Mouse (Mus musculus) kidney, embryonic 14.5 days (tissue): ENCODE results near the gene Phox2a. TPM values are rescaled to one million over a fixed set of nuclear protein-coding genes. Genes with fewer than 3 reads are reported as not detected.

Experiments
- ATAC-seq: fragments of 200-750 bp; cut with Nextera tagmentation; 2 replicates; pipeline ENCODE4 v1.8.0; 2017; ENCODE audit warnings: moderate number of reproducible peaks, mild to moderate bottlenecking, moderate TSS enrichment, moderate library complexity; ENCODE audit not compliant: low FRiP score, low TSS enrichment
- H3K27ac ChIP-seq: fragments of 300-500 bp; sonication (generic); 2 replicates; pipeline ENCODE4 v1.5.1; 2014; ENCODE audit warnings: low read depth, mild to moderate bottlenecking, low read length, moderate library complexity, mixed read lengths
- H3K27me3 ChIP-seq: fragments of 300-500 bp; sonication (generic); 2 replicates; pipeline ENCODE4 v1.6.1; 2014; ENCODE audit warnings: mild to moderate bottlenecking, low read length; ENCODE audit not compliant: control insufficient read depth, insufficient read depth
- H3K36me3 ChIP-seq: fragments of 300-500 bp; sonication (generic); 2 replicates; pipeline ENCODE4 v1.6.1; 2014; ENCODE audit warnings: low read length, mixed read lengths; ENCODE audit not compliant: control insufficient read depth, insufficient read depth
- H3K4me1 ChIP-seq: fragments of 300-500 bp; sonication (generic); 2 replicates; pipeline ENCODE4 v1.6.1; 2014; ENCODE audit warnings: low read length, mixed read lengths; ENCODE audit not compliant: control insufficient read depth, insufficient read depth
- H3K4me2 ChIP-seq: fragments of 300-500 bp; sonication (generic); replicated peaks from 2 replicates; pipeline ENCODE4 v1.6.1; 2014; ENCODE audit warnings: low read depth, mild to moderate bottlenecking, low read length
- H3K4me3 ChIP-seq: fragments of 300-500 bp; sonication (generic); 2 replicates; pipeline ENCODE4 v1.5.1; 2014; ENCODE audit warnings: mild to moderate bottlenecking, low read length
- H3K9ac ChIP-seq: fragments of 300-500 bp; sonication (generic); 2 replicates; pipeline ENCODE4 v1.6.1; 2014; ENCODE audit warnings: low read depth, mild to moderate bottlenecking, low read length, moderate library complexity
- H3K9me3 ChIP-seq: fragments of 300-500 bp; sonication (generic); 2 replicates; pipeline ENCODE4 v1.6.1; 2016; ENCODE audit warnings: low read length; ENCODE audit not compliant: control insufficient read depth
- WGBS: fragments of 180-500 bp; shearing (Covaris S2); extraction: QIAGEN DNeasy Blood & Tissue Kit; methylation state at CpG from one replicate; pipeline ENCODE4 v1.1.7; 2014; 5-methylcytosine and 5-hydroxymethylcytosine counted together
- polyA plus RNA-seq: library from polyadenylated mRNA; unstranded; fragments of >200 nt; fragmentation: Nextera tagmentation; extraction: Ambion mirVana; gene quantifications from 2 replicates; pipeline ENCODE4 v1.2.1, GENCODE M21; 2014

Gene Phox2a
- polyA plus RNA-seq, 1 experiment from 2014 or later = not detected

DNA sequence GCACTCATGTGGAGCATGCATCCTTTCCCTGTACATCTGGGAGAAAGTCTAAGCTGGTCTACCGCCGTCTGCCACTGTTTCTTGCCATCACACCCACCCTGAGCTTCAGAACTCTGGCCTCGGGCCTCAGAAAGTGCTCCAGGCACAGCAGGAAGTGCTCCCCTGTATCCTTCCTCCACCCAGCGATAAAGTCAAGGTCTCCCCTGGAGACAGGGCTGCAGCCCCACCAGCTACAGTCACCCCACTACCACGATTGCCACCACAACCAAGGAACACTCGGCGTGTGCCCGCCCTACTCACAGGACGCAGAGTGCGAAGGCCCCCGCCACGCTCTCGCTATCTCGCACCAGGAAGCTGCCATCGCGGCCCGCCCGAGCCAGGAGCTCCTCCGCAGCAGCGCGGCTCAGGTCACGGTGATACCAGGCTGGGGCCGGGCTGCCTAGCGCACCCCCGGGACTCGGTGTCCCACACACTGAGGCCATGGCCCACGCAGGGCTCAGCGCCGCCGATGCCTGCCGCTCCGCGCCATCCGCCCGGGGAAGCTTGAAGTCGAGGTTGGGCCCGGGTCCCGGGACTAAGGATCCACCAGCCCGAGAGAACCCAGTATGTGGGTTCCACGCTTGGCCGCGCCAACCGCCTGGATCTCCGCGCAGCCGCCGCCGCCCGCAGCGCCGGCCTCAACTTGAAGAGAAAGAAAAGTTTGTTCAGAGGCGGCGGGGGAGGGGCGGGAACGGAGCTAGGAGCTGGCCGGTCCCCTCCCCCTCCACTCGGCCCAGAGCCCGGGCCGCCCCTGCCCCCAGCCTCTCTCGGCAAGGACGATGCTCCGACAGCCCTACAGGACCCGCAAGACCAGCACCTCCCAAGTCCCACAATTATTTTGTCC lies 18.4 kb downstream of the Phox2a start:
- Histone ChIP-seq H3K4me1 (peaks cover 17% of the 10 kb centered on the region; the same call in 1 of the 2 replicates), H3K4me2 (peak overlapping the region; percentile 64), H3K9me3 (no peaks in the 10 kb centered on the region), H3K27ac (peak overlapping the region; percentile 91), H3K27me3 (no peaks in the 10 kb centered on the region), H3K9ac (peak overlapping the region; percentile 93), H3K4me3 (peak overlapping the region; percentile 83), H3K36me3 (peaks cover 28% of the 10 kb centered on the region)
- WGBS = under 1% methylated on average over 56 of the region's 63 CpGs
- ATAC-seq = peak; percentile 51

DNA sequence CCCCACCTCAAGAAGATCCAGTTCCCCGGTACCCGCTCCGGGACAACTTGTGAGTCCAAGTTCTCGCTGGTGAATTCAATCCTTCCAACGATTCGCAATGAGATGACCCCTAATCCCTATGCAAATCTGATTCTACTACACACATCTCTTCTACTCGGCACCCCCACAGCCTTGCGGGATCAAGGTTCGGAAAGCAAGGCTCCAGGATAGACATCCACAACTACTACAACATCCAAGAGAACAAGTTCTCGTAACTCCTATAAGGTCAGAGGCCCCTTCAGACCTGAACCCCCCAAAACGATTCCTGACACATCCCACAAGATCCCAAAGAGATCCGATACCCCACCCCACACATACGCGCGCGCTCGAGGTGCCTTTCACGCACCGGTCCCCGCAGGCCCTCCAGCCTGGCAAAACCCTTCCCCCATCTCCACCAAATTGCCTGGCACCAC lies 19.1 kb downstream of the Phox2a start:
- Histone ChIP-seq H3K4me3 (peak overlapping the region; percentile 83), H3K4me1 (peaks cover 17% of the 10 kb centered on the region; the same call in 1 of the 2 replicates), H3K36me3 (peaks cover 21% of the 10 kb centered on the region), H3K9me3 (no peaks in the 10 kb centered on the region), H3K4me2 (peak overlapping the region; percentile 64), H3K27ac (peak overlapping the region; percentile 91), H3K9ac (peak overlapping the region; percentile 93), H3K27me3 (no peaks in the 10 kb centered on the region)
- under 1% methylated on average over 20 of the region's 20 CpGs for WGBS
- ATAC-seq = peak; percentile 0; the same call in 1 of the 2 replicates

DNA sequence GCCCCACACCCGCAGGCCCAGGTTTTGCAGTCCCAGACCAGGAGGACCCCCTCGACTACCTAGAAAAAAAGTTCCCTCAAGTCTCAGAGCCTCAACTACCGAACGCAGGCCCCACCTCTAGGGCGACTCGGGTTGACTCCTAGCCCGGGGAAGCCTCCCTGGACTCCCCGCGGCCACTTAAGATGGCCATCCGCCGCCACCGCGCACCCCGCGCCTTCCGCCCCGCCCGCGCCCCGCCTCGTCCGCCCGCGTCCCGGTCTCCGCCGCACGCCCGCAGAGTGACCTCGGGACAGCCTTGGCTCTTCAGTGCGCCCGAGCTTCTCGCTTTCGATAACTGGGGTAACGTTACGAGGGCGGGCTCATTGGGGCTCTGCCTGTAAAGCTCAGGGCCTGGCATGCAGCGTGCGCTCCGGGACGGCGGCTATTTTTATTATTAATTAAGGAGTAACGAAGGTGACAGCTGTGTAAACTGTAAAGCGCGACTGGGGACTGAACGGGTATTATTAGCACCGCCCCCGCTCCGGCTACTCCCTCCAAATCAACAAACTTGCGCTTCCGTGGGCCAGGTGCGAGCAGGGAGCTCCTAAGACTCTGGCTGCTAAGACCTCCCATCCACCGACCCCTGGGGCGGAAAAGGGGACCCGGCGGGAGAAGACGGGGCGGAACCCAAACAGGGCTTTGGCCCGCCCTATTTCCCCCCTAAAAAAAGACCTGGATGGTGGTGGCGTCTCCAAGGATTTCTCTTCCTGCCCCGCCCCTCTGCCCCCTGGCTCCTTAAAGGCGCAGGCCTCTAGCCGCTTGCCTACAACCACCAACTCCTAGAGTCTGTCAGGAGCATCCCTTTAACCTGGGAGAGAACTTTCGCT lies 19.7 kb downstream of the Phox2a start, which contains the start of gene Inppl1:
Gene Inppl1 (minus strand): TSS at position 624 of the 866 bp plus-strand sequence.
- Histone ChIP-seq H3K27me3 (no peaks in the 10 kb centered on the region), H3K9me3 (no peaks in the 10 kb centered on the region), H3K36me3 (peaks cover 14% of the 10 kb centered on the region), H3K4me2 (peak within 1 kb of the TSS; percentile 64), H3K4me1 (peaks cover 17% of the 10 kb centered on the region; the same call in 1 of the 2 replicates), H3K9ac (peak within 1 kb of the TSS; percentile 93), H3K4me3 (peak within 1 kb of the TSS; percentile 83), H3K27ac (peak within 1 kb of the TSS; percentile 91)
- peak; percentile 90 for ATAC-seq
- WGBS = under 1% methylated on average over 64 of the region's 64 CpGs

DNA sequence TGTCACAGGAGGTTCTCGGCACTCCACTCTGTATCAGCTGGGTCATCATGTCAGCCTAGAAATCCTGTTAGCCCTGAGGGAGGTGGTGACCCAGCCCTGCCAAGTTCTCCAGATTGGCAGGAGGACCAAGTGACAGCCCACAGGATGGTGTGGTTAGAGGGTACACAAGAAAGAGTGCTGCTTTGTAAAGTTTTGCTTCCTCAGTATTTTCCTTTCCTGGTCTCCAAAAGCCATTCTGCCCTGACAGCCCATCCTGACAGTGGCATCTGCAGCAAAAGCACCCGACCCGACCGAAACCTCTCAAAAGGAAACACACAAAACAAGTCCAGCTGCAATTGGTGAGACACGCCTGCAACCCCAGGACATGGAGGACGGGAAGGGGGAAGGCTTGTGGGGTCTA lies 26.1 kb downstream of the Phox2a start:
- no peak overlapping the region for H3K9ac ChIP-seq
- no peaks in the 10 kb centered on the region for H3K27me3 ChIP-seq
- ATAC-seq = no peak
- 77% methylated on average over 6 of the region's 6 CpGs for WGBS
- peaks cover 2% of the 10 kb centered on the region; the same call in 1 of the 2 replicates for H3K4me1 ChIP-seq
- H3K9me3 ChIP-seq = no peaks in the 10 kb centered on the region
- H3K4me3 ChIP-seq = no peak overlapping the region
- H3K36me3 ChIP-seq = no peaks in the 10 kb centered on the region
- H3K27ac ChIP-seq = no peak overlapping the region
- H3K4me2 ChIP-seq = no peak overlapping the region

DNA sequence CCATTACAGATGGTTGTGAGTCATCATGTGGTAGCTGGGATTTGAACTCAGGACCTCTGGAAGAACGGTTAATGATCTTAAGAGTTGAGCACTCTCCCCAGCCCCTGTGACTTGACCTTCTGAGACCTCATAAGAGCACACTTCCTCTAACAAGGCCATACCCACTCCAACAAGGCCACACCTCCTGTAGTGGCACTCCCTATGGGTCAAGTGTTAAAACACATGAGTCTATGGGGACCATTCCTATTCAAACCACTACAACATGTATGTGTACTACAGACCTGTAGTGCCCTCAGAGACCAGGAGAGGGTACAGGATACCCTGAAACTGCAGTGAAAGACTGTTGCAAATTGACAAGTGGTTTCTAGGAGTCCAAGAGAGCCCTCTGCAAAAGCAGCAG lies 29.8 kb downstream of the Phox2a start:
- no peak overlapping the region for H3K27ac ChIP-seq
- H3K4me3 ChIP-seq = no peak overlapping the region
- H3K9me3 ChIP-seq = no peaks in the 10 kb centered on the region
- H3K4me2 ChIP-seq = no peak overlapping the region
- no peak for ATAC-seq
- H3K36me3 ChIP-seq = no peaks in the 10 kb centered on the region
- WGBS = 100% methylated on average over 1 of the region's 1 CpGs
- no peak overlapping the region for H3K9ac ChIP-seq
- no peaks in the 10 kb centered on the region for H3K4me1 ChIP-seq
- H3K27me3 ChIP-seq = no peaks in the 10 kb centered on the region

DNA sequence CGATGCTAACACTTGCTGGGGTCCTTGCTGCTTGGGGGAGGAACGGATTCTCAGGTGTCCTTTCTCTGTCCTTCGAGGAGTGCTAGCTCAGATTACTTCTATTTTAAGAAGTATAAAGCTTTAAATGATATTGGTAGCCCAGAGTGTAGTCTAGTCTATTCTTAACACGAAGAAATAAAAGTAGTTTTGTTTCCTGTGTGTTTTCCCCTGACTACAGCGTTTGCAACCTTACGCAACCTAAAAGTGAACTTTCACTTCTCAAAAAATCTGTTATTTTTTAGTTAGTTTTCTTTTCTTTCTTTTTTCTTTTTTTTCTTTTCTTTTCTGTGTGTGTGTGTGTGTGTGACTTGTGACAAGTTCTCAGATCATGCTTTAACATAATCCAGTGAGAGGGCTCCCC lies 33.6 kb downstream of the Phox2a start:
- Histone ChIP-seq H3K4me2 (no peak overlapping the region), H3K9me3 (no peaks in the 10 kb centered on the region), H3K27ac (no peak overlapping the region), H3K36me3 (no peaks in the 10 kb centered on the region), H3K9ac (no peak overlapping the region), H3K4me1 (no peaks in the 10 kb centered on the region), H3K4me3 (no peak overlapping the region), H3K27me3 (no peaks in the 10 kb centered on the region)
- ATAC-seq = no peak
- 75% methylated on average over 6 of the region's 6 CpGs for WGBS

DNA sequence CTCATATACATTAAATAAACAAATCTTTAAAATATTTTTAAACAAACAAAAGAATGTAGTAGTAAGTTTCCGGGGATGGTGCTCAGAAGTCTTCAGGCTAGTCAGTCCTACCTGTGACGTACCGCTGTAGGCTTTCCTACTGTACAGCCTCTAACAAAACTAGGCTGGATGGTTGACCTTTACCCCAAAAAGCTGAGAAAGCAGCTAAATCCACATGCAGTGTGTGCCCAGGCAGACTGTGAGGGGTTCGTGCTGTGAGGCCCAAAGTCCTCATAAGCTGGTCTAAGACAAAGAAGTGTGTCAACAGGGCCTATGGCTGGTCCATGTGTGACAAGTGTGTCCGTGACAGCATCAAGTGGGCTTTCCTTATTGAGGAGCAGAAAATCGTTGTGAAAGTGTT lies 34.7 kb downstream of the Phox2a start:
- ATAC-seq = no peak
- H3K36me3 ChIP-seq = no peaks in the 10 kb centered on the region
- no peak overlapping the region for H3K9ac ChIP-seq
- WGBS = 92% methylated on average over 6 of the region's 6 CpGs
- no peaks in the 10 kb centered on the region for H3K4me1 ChIP-seq
- H3K27ac ChIP-seq = no peak overlapping the region
- H3K4me3 ChIP-seq = no peak overlapping the region
- H3K4me2 ChIP-seq = no peak overlapping the region
- H3K27me3 ChIP-seq = no peaks in the 10 kb centered on the region
- no peaks in the 10 kb centered on the region for H3K9me3 ChIP-seq

DNA sequence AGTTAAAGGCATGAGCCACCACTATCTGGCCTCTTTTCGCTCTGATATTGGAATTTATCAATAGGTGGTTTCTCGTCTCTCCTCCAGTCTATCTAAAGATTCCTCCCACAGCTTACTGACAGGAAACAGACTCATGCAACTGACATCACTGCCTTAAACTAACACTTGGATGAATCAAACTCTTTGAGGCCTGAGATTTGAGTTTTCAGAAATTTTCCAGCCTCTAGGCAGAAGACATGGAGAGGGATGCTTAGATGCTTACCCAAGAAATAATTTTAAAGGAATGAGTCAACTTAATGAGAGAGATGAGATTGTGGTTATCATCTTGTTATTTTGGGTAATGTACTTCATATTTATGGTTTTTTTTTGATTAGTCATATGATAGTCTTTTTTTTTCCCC lies 35.7 kb downstream of the Phox2a start:
- H3K4me2 ChIP-seq = no peak overlapping the region
- no peaks in the 10 kb centered on the region for H3K36me3 ChIP-seq
- H3K4me1 ChIP-seq = no peaks in the 10 kb centered on the region
- ATAC-seq = no peak
- H3K27ac ChIP-seq = no peak overlapping the region
- no peak overlapping the region for H3K9ac ChIP-seq
- no peak overlapping the region for H3K4me3 ChIP-seq
- no peaks in the 10 kb centered on the region for H3K9me3 ChIP-seq
- H3K27me3 ChIP-seq = no peaks in the 10 kb centered on the region
- WGBS = 86% methylated on average over 2 of the region's 2 CpGs
